Comparison of ENCODE assay signal across 8 mouse cellular contexts in the genomic region with DNA sequence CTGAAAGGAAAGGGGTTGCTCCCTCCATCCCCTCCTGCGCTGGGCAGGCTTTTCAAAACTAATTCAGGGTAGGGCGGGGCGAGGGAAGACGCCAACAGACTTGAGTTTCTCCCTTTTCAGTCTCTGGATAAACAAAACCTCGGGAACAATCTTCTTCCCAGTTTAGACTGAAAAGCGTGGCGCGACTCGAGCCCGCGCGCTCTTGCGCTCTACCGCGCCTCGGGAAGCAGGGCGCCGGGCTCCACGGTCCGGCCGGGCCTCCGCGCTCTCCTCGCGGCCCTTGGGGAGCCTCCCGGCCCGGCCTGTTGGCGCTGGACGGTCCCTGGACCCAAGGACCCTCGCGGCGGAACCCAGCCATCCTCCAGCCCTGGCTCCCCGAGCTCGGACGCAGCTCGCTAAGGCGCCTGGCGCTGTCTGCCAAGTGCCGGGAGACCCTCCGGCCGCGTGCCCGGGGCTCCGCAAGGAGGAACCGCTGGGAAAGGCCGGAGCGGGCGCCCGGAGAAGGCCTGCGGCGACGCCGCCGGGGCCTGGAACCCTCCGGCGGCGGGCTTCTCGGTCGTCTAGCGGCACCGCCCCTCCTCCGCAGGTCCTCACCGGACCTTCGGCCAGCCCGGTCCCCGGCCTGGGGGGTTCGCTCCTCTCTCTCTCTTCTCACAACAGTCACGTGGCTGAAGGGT. TPM values are rescaled to one million over a fixed set of nuclear protein-coding genes. Genes with fewer than 3 reads are reported as not detected.
A peak's percentile ranks its signal among the peaks of the same experiment; 100 is the strongest.
DNase-seq lines count a peak whose midpoint lies in the region; ATAC-seq and TF ChIP-seq lines count a peak whose summit lies in the region.

No protein-coding gene starts in this region.

- no peak overlapping the region for H3K27ac ChIP-seq in lung, embryonic 16.5 days (ENCODE audit: low read length)
- H3K27ac ChIP-seq in embryonic fibroblast, embryonic 13.5 days (ENCODE audit: insufficient read depth, low read length) = peak overlapping the region; percentile 56; the same call in 1 of the 2 replicates
- H3K27ac ChIP-seq in layer of hippocampus, adult 2 months = peak overlapping the region; percentile 100
- H3K27ac ChIP-seq in midbrain, embryonic 14.5 days (replicated peaks; ENCODE audit: low read depth, low read length) = no peak overlapping the region

- 0 out of 2 replicates have a peak, but pooled peaks have one; percentile 32 for TF ChIP-seq POLR2A in embryonic fibroblast, embryonic 13.5 days (IDR thresholded peaks at IDR 0.05; ENCODE audit: low read depth, low read length)

- under 1% methylated on average over 66 of the region's 68 CpGs for WGBS in lung, embryonic 16.5 days
- under 1% methylated on average over 68 of the region's 68 CpGs for WGBS in midbrain, embryonic 14.5 days

- peak; percentile 71 for ATAC-seq in lung, embryonic 16.5 days (ENCODE audit: low read depth)
- peak; percentile 74 for ATAC-seq in midbrain, embryonic 14.5 days (ENCODE audit: low FRiP score, low TSS enrichment)

- peaks cover 51% of the 10 kb centered on the region for H3K27me3 ChIP-seq in lung, embryonic 16.5 days (ENCODE audit: control insufficient read depth, insufficient read depth, low read depth, low read length)
- peaks cover 73% of the 10 kb centered on the region for H3K27me3 ChIP-seq in midbrain, embryonic 14.5 days (ENCODE audit: control insufficient read depth, insufficient read depth, low read length)

- H3K36me3 ChIP-seq in lung, embryonic 16.5 days (ENCODE audit: control insufficient read depth, insufficient read depth, low read length) = no peaks in the 10 kb centered on the region
- no peaks in the 10 kb centered on the region for H3K36me3 ChIP-seq in midbrain, embryonic 14.5 days (ENCODE audit: control insufficient read depth, insufficient read depth, low read length)

- H3K9me3 ChIP-seq in lung, embryonic 16.5 days (ENCODE audit: control insufficient read depth, low read length) = no peaks in the 10 kb centered on the region
- H3K9me3 ChIP-seq in midbrain, embryonic 14.5 days (ENCODE audit: control insufficient read depth, low read length) = no peaks in the 10 kb centered on the region

- peaks cover 10% of the 10 kb centered on the region for H3K4me1 ChIP-seq in lung, embryonic 16.5 days (replicated peaks; ENCODE audit: control insufficient read depth, insufficient read depth, low read length)
- H3K4me1 ChIP-seq in embryonic fibroblast, embryonic 13.5 days (ENCODE audit: control insufficient read depth, insufficient read depth, low read length) = no peaks in the 10 kb centered on the region
- H3K4me1 ChIP-seq in midbrain, embryonic 14.5 days (ENCODE audit: control insufficient read depth, insufficient read depth, low read length) = peaks cover 7% of the 10 kb centered on the region; the same call in 1 of the 2 replicates

- peak overlapping the region; percentile 73 for H3K4me2 ChIP-seq in lung, embryonic 16.5 days (ENCODE audit: low read depth, low read length)
- H3K4me2 ChIP-seq in midbrain, embryonic 14.5 days (ENCODE audit: low read length) = peak overlapping the region; percentile 70

- peak overlapping the region; percentile 47 for H3K9ac ChIP-seq in lung, embryonic 16.5 days (ENCODE audit: low read length)
- H3K9ac ChIP-seq in midbrain, embryonic 14.5 days (replicated peaks; ENCODE audit: low read length) = peak overlapping the region; percentile 29; the same call in 1 of the 2 replicates

- no peak for TF ChIP-seq CTCF in embryonic fibroblast, embryonic 13.5 days (IDR thresholded peaks at IDR 0.05; ENCODE audit: borderline replicate concordance, insufficient read depth, low read length)
- TF ChIP-seq CTCF in layer of hippocampus, adult 2 months (conservative IDR thresholded peaks at IDR 0.05) = no peak

- peak overlapping the region; percentile 48 for H3K4me3 ChIP-seq in lung, embryonic 16.5 days (ENCODE audit: low read length)
- peak overlapping the region; percentile 42 for H3K4me3 ChIP-seq in embryonic fibroblast, embryonic 13.5 days (ENCODE audit: insufficient read depth, low read length)
- H3K4me3 ChIP-seq in layer of hippocampus, adult 2 months = peak overlapping the region; percentile 65
- H3K4me3 ChIP-seq in midbrain, embryonic 14.5 days (replicated peaks; ENCODE audit: low read depth, low read length) = peak overlapping the region; percentile 36

- DNase-seq in lung, adult 18-20 months = no peak
- peak; percentile 63 to 81 for DNase-seq in layer of hippocampus, adult 2 months (ENCODE audit: low spot score in 2 of 2)
- DNase-seq in midbrain, embryonic 14.5 days = peak; percentile 70
- DNase-seq in ovary, postnatal 36 days (ENCODE audit: low spot score) = no peak
- no peak for DNase-seq in adrenal gland, postnatal 36 days
- no peak for DNase-seq in lung, postnatal 4 days

RNA-seq across cellular contexts. Expression of a gene that starts 16.3 kb away (rescaled TPM):
- not detected in 2 replicates for polyA plus RNA-seq in lung, embryonic 16.5 days (2015; fragmentation: Nextera tagmentation; extraction: Ambion mirVana)
- polyA plus RNA-seq in embryonic fibroblast, embryonic 13.5 days (2011; ENCODE audit: insufficient read length, low read depth, missing spikeins) = 0.16 and 0.27 TPM in 2 replicates
- total RNA-seq in layer of hippocampus, adult 2 months (2021) = 10 to 100 TPM; 11.7 to 12.8 TPM
- polyA plus RNA-seq in midbrain, embryonic 14.5 days (2014; fragmentation: Nextera tagmentation; extraction: Ambion mirVana) = not detected in 2 replicates
- total RNA-seq in adrenal gland, postnatal 36 days (2021) = not detected

RNA-seq across cellular contexts. Expression of a gene that starts 18.8 kb away (rescaled TPM):
- polyA plus RNA-seq in lung, embryonic 16.5 days (2015; fragmentation: Nextera tagmentation; extraction: Ambion mirVana) = 0.15 TPM in 1 of 2 replicates, not detected in the other
- polyA plus RNA-seq in embryonic fibroblast, embryonic 13.5 days (2011; ENCODE audit: insufficient read length, low read depth, missing spikeins) = 3.7 and 13.9 TPM in 2 replicates
- 100 to 1,000 TPM; 149 to 167 TPM for total RNA-seq in layer of hippocampus, adult 2 months (2021)
- 0.16 and 0.28 TPM in 2 replicates for polyA plus RNA-seq in midbrain, embryonic 14.5 days (2014; fragmentation: Nextera tagmentation; extraction: Ambion mirVana)
- not detected for total RNA-seq in adrenal gland, postnatal 36 days (2021)

Comparison
In these comparisons a context has a peak if more than half of its experiments do, and no peak if none do; other contexts are left out.
1. H3K27ac ChIP-seq: peak in embryonic fibroblast, embryonic 13.5 days (single experiment) and layer of hippocampus, adult 2 months (single experiment); none in lung, embryonic 16.5 days (single experiment) and midbrain, embryonic 14.5 days (single experiment).
2. DNase-seq: peak in layer of hippocampus, adult 2 months (2 of 2) and midbrain, embryonic 14.5 days (single experiment); none in lung, adult 18-20 months (0 of 2), ovary, postnatal 36 days (single experiment), adrenal gland, postnatal 36 days (0 of 2) and lung, postnatal 4 days (0 of 2).
3. Peak in every context shown above with its lines, with median percentiles within 50 percentile points of each other: H3K4me3 ChIP-seq.